Mouse (Mus musculus) stomach, embryonic 15.5 days (tissue): ENCODE measurements around the gene Ano7. TPM values are rescaled to one million over a fixed set of nuclear protein-coding genes. Genes with fewer than 3 reads are reported as not detected.

ENCODE experiments used
- ATAC-seq: fragments of 200-750 bp; cut with Nextera tagmentation; 2 replicates; pipeline ENCODE4 v1.8.0; 2017; ENCODE audit warnings: low read depth, moderate number of reproducible peaks, moderate TSS enrichment; ENCODE audit not compliant: insufficient read depth, low FRiP score
- H3K27ac ChIP-seq: fragments of 300-500 bp; sonication (generic); 2 replicates; pipeline ENCODE4 v1.5.1; 2015; ENCODE audit warnings: mild to moderate bottlenecking, inconsistent platforms
- H3K27me3 ChIP-seq: fragments of 300-500 bp; sonication (generic); replicated peaks from 2 replicates; pipeline ENCODE4 v1.6.1; 2015; ENCODE audit warnings: inconsistent platforms
- H3K36me3 ChIP-seq: fragments of 300-500 bp; sonication (generic); 2 replicates; pipeline ENCODE4 v1.6.1; 2015; ENCODE audit warnings: inconsistent platforms
- H3K4me1 ChIP-seq: fragments of 300-500 bp; sonication (generic); 2 replicates; pipeline ENCODE4 v1.6.1; 2015; ENCODE audit warnings: inconsistent platforms
- H3K4me2 ChIP-seq: fragments of 300-500 bp; sonication (generic); 2 replicates; pipeline ENCODE4 v1.6.1; 2015; ENCODE audit warnings: mild to moderate bottlenecking, inconsistent platforms
- H3K4me3 ChIP-seq: fragments of 300-500 bp; sonication (generic); replicated peaks from 2 replicates; pipeline ENCODE4 v1.5.1; 2015; ENCODE audit warnings: inconsistent platforms
- H3K9ac ChIP-seq: fragments of 300-500 bp; sonication (generic); 2 replicates; pipeline ENCODE4 v1.6.1; 2015; ENCODE audit warnings: inconsistent platforms
- H3K9me3 ChIP-seq: fragments of 300-500 bp; sonication (generic); 2 replicates; pipeline ENCODE4 v1.6.1; 2016; ENCODE audit warnings: inconsistent platforms
- microRNA-seq: library from miRNA; unstranded; fragments of <30 nt; microRNA quantifications from one replicate; pipeline ENCODE4, GENCODE M21; 2016
- polyA plus RNA-seq: library from polyadenylated mRNA; unstranded; fragments of >200 nt; fragmentation: Nextera tagmentation; extraction: Ambion mirVana; gene quantifications from 2 replicates; pipeline ENCODE4 v1.2.1, GENCODE M21; 2015

The Ano7 gene
- polyA plus RNA-seq, 1 experiment from 2014 or later, result 1.7 TPM

DNA sequence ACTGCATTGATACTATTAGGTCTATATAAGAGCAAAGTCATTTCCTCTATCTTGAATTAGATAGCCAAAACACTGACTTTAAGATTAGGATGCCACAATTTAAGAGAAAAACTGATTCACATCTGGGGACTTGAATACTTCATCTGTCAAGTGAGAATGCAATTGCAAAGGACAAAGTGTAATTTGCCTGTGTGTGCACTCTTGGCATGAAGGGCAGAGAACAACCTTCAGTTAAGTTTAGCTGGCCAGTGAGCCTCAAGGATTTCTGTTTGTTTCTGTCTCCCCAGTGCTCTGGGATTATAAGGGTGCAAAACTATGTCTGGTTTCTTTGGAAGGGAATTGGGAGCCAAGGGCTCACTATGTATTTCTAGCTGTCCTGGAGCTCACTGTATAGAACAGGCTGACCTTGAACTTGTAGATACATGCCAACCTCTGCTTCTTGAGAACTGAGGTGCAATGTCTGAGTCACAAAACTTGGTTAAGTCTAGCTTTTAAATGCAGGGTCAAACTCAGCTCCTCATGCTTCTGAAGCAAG lies 80.1 kb downstream of the Ano7 start:
- Histone ChIP-seq H3K4me3 (no peak overlapping the region), H3K9me3 (no peaks in the 10 kb centered on the region), H3K27me3 (no peaks in the 10 kb centered on the region), H3K27ac (no peak overlapping the region), H3K4me2 (no peak overlapping the region), H3K4me1 (no peaks in the 10 kb centered on the region), H3K36me3 (no peaks in the 10 kb centered on the region), H3K9ac (no peak overlapping the region)
- no peak for ATAC-seq

Small RNA genes lying within 50 kb of the gene (microRNA-seq; reads per million reads assigned to microRNA genes)
- gene Mir6345, result not detected
- 0.77 reads per million for gene Mir6902

Other genes with a start within 250 kb of the Ano7 start
- gene Agxt, start 238.7 kb upstream of the Ano7 start, polyA plus RNA-seq, result 0.44 and 0.54 TPM in 2 replicates
- 4.6 and 8.2 TPM in 2 replicates for gene 2310007B03Rik, start 213.0 kb upstream of the Ano7 start, polyA plus RNA-seq
- gene Crocc2, start 205.2 kb upstream of the Ano7 start, polyA plus RNA-seq, result 0.15 and 0.21 TPM in 2 replicates
- gene Sned1, start 138.1 kb upstream of the Ano7 start, polyA plus RNA-seq, result 8.7 and 12.3 TPM in 2 replicates
- 24.5 and 27.1 TPM in 2 replicates for gene Mterf4, start 68.0 kb upstream of the Ano7 start, polyA plus RNA-seq
- gene Ppp1r7, start 31.1 kb upstream of the Ano7 start, polyA plus RNA-seq, result 60.7 and 68.7 TPM in 2 replicates
- 11.6 TPM in 2 replicates for gene Pask, start 30.4 kb upstream of the Ano7 start, polyA plus RNA-seq
- 167 and 173 TPM in 2 replicates for gene Hdlbp, start 104.9 kb downstream of the Ano7 start, polyA plus RNA-seq
- gene Farp2, start 138.1 kb downstream of the Ano7 start, polyA plus RNA-seq, result 6.1 and 7.2 TPM in 2 replicates